In the genomic region with DNA sequence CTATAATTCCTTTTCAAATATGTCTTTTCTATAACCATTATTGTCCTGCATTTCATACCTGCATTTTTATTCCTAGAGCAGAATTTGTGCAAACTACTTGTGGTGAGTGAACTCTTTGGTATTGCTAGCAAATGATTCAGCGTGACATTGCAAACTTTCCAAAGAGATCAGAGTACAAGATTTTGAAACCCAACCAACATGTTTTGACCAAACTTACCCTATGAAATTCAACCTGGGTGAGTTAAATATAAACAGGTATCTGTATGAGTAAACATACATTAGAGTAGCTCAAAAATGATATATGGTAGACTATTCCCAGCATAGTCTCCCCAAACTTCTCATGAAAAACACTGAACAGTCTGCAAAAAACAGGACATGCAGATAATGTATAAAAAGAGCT, we compare ENCODE assay signal across 21 mouse cellular contexts.
A peak's percentile ranks its signal among the peaks of the same experiment; 100 is the strongest.
DNase-seq lines count a peak whose midpoint lies in the region; ATAC-seq lines count a peak whose summit lies in the region.
"Had no signal": no experiment of that assay in that cellular context is flagged by ENCODE, and none has a peak within 500 bp of the region (broad histone marks: within the 10 kb centered on the region; RNA-seq: fewer than 3 reads in every experiment).

No protein-coding gene starts in this region.

- H3K9me3 ChIP-seq in kidney, embryonic 16.5 days (ENCODE audit: low read length): no peaks in the 10 kb centered on the region
- no peaks in the 10 kb centered on the region for H3K9me3 ChIP-seq in liver, embryonic 16.5 days (replicated peaks; ENCODE audit: control insufficient read depth, low read length)
- H3K9me3 ChIP-seq in liver, embryonic 12.5 days (replicated peaks): no peaks in the 10 kb centered on the region
- H3K9me3 ChIP-seq: embryonic facial prominence, embryonic 13.5 days; embryonic facial prominence, embryonic 15.5 days; forebrain, embryonic 10.5 days; forebrain, embryonic 12.5 days had no signal

- 82% methylated on average over 1 of the region's 1 CpGs for WGBS in kidney, embryonic 16.5 days
- 70% methylated on average over 1 of the region's 1 CpGs for WGBS in liver, embryonic 16.5 days (ENCODE audit: insufficient replicate concordance)
- 67% methylated on average over 1 of the region's 1 CpGs for WGBS in liver, embryonic 12.5 days (ENCODE audit: insufficient replicate concordance)

- ATAC-seq in kidney, embryonic 16.5 days (ENCODE audit: low FRiP score, low TSS enrichment): no peak
- ATAC-seq in liver, embryonic 16.5 days (ENCODE audit: low read depth): peak; percentile 51; the same call in 1 of the 2 replicates
- ATAC-seq in liver, embryonic 12.5 days: no peak
- ATAC-seq: forebrain, embryonic 14.5 days; forebrain, embryonic 16.5 days had no signal

- no peak overlapping the region for H3K27ac ChIP-seq in kidney, embryonic 16.5 days (ENCODE audit: low read length)
- H3K27ac ChIP-seq in liver, embryonic 16.5 days (ENCODE audit: low read length): peak overlapping the region; percentile 48; the same call in 1 of the 2 replicates
- H3K27ac ChIP-seq in liver, embryonic 12.5 days: no peak overlapping the region
- H3K27ac ChIP-seq: embryonic facial prominence, embryonic 13.5 days; embryonic facial prominence, embryonic 15.5 days; forebrain, embryonic 10.5 days; forebrain, embryonic 12.5 days had no signal

- no peak overlapping the region for H3K4me3 ChIP-seq in kidney, embryonic 16.5 days (ENCODE audit: low read length)
- H3K4me3 ChIP-seq in liver, embryonic 16.5 days (ENCODE audit: low read depth, low read length): no peak overlapping the region
- H3K4me3 ChIP-seq in liver, embryonic 12.5 days: no peak overlapping the region
- H3K4me3 ChIP-seq: embryonic facial prominence, embryonic 13.5 days; embryonic facial prominence, embryonic 15.5 days; erythroblast, embryonic 14.5 days; forebrain, embryonic 10.5 days; forebrain, embryonic 12.5 days had no signal

- H3K9ac ChIP-seq in kidney, embryonic 16.5 days (replicated peaks; ENCODE audit: low read length): no peak overlapping the region
- no peak overlapping the region for H3K9ac ChIP-seq in liver, embryonic 16.5 days (ENCODE audit: low read depth, low read length)
- no peak overlapping the region for H3K9ac ChIP-seq in liver, embryonic 12.5 days
- H3K9ac ChIP-seq: embryonic facial prominence, embryonic 13.5 days; embryonic facial prominence, embryonic 15.5 days; forebrain, embryonic 12.5 days had no signal

- no peaks in the 10 kb centered on the region for H3K4me1 ChIP-seq in kidney, embryonic 16.5 days (ENCODE audit: insufficient read depth, low read length)
- H3K4me1 ChIP-seq in liver, embryonic 16.5 days (ENCODE audit: control insufficient read depth, low read depth, low read length): no peaks in the 10 kb centered on the region
- no peaks in the 10 kb centered on the region for H3K4me1 ChIP-seq in liver, embryonic 12.5 days
- H3K4me1 ChIP-seq: embryonic facial prominence, embryonic 15.5 days; forebrain, embryonic 12.5 days had no signal

- no peaks in the 10 kb centered on the region for H3K36me3 ChIP-seq in kidney, embryonic 16.5 days (ENCODE audit: insufficient read depth, low read length)
- no peaks in the 10 kb centered on the region for H3K36me3 ChIP-seq in liver, embryonic 16.5 days (ENCODE audit: control insufficient read depth, insufficient read depth)
- H3K36me3 ChIP-seq in liver, embryonic 12.5 days: no peaks in the 10 kb centered on the region
- H3K36me3 ChIP-seq: embryonic facial prominence, embryonic 13.5 days; embryonic facial prominence, embryonic 15.5 days; forebrain, embryonic 10.5 days; forebrain, embryonic 12.5 days had no signal

- H3K27me3 ChIP-seq in kidney, embryonic 16.5 days (ENCODE audit: insufficient read depth, low read length): no peaks in the 10 kb centered on the region
- H3K27me3 ChIP-seq in liver, embryonic 16.5 days (ENCODE audit: control insufficient read depth, insufficient read depth, low read depth, low read length): no peaks in the 10 kb centered on the region
- no peaks in the 10 kb centered on the region for H3K27me3 ChIP-seq in liver, embryonic 12.5 days (replicated peaks)
- H3K27me3 ChIP-seq: embryonic facial prominence, embryonic 13.5 days; embryonic facial prominence, embryonic 15.5 days; forebrain, embryonic 12.5 days had no signal

- H3K4me2 ChIP-seq in kidney, embryonic 16.5 days (replicated peaks; ENCODE audit: low read depth, low read length): no peak overlapping the region
- no peak overlapping the region for H3K4me2 ChIP-seq in liver, embryonic 16.5 days (ENCODE audit: low read depth, low read length)
- H3K4me2 ChIP-seq in liver, embryonic 12.5 days: no peak overlapping the region
- H3K4me2 ChIP-seq: embryonic facial prominence, embryonic 13.5 days; embryonic facial prominence, embryonic 15.5 days; forebrain, embryonic 12.5 days had no signal

- DNase-seq in kidney, adult 9 months: peak; percentile 43
- DNase-seq: adrenal gland, adult 2 months; adrenal gland, postnatal 10 days; adrenal gland, postnatal 25 days; cerebellum, adult 11 months; cerebellum, adult 18-20 months; cerebellum, adult 8-10 months; cerebellum, adult 9-11 months; cerebellum, postnatal 14 days; cerebellum, postnatal 36 days; embryo, embryonic 11 days had no signal
